Mouse (Mus musculus) frontal cortex, postnatal 36 days (tissue): ENCODE data around the gene Gm10486.
"Not testable (repeated sequence)": the region's sequence is repeated elsewhere in the genome, so short reads cannot be mapped to it uniquely, and the experiment has no call there.

Experiments used
- DNase-seq, 2 experiments: peaks; one replicate each; pipeline ENCODE4 v3.0.0; 2022; ENCODE audit warnings: low spot score in 2 of 2

Gene Gm10486

DNA sequence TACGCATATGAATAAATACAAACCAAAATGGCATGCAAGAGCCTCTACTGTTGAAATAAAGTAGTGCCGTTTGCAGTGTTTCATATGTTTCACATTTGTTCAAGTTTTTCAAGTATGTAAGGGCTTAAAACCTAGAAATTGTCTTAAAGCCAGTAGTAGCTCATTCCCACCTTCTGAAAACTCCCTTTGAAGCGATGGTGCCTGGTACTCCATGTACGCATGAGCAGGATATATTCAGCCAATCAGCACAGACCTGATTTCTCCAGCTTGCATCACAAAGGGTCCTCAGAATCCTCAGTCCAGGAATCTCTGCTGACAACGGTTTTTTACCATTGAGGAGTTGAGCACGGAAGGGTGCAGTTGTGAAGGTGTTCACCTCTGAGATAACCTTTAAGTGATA, at the start of gene Gm10486:
TSS of gene Gm10486 (plus strand) at position 301 of the 400 bp plus-strand sequence.
- DNase-seq = not testable (repeated sequence)
